Mouse (Mus musculus) cerebellum, adult 2 months (tissue): ENCODE data around the gene Cage1.

ENCODE experiments used
- CTCF ChIP-seq: fragments of 200-500 bp; IDR thresholded peaks from 2 replicates; pipeline ENCODE4 v1.5.1; 2011; ENCODE audit warnings: low read depth, mild to moderate bottlenecking, control low read depth, low read length, moderate library complexity, borderline replicate concordance; ENCODE audit not compliant: insufficient read depth
- POLR2A ChIP-seq: fragments of 200-500 bp; IDR thresholded peaks from 2 replicates; pipeline ENCODE4 v1.6.1; 2011; ENCODE audit warnings: low read length, control low read depth, borderline replicate concordance; ENCODE audit not compliant: insufficient read depth

DNA sequence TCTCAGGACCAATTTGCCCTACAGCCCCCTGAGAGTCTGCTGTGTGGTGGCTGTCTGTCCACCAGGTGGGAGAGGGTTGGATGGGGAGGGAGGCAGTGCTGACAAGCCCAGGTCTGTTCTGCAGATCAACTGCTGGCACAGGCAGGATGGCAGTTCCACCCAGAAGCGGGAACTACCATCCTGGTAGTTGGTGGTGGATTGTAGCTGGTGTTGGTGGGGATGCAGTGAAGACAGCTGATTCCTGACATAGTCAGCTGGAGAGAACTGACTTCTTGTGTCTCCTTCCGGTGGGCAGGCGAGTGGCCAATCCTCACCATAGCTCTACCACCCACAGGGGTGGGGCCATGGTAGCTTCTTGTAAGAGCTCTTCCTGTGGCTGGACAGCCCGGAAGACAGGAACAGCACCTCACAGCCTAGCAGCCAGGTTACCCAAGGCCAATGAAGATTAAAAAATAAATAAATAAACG, 26.4 kb downstream of the Cage1 start:
- no peak for TF ChIP-seq CTCF
- no peak for TF ChIP-seq POLR2A
